Mouse (Mus musculus): ENCODE measurements around the gene Slc9a8.

Gene Slc9a8

DNA sequence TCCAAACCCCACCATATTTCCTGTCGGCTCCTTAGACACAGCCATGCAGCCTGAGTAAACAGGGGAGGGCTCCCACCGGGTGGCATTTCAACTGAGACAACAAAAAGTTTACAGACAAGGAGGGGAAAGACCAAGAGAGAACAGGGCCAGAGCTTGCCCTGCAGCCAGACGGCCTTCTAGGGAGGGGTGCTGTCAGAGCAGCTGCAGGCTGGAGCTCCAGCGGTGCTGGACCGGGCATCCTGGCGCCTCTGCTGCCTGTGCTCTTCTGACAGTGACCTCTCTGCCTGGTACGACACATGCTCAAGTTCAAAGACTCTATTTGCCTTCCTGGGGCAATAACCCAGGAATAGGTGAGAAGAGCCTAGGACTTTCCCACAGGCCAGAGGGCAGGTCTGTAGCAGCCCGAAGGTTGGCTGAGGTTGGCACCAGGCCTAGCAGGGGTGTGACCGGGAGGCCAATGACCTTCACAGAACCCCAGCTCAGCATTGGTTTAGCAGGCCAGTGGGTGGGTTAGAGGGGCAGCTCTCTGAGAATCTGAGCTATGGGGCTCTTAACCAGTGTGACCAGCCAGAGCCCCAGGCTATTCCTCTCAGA, 5.4 kb upstream of the Slc9a8 start:
- DNase-seq, result peak in 1 of 2 experiments; percentile 52

DNA sequence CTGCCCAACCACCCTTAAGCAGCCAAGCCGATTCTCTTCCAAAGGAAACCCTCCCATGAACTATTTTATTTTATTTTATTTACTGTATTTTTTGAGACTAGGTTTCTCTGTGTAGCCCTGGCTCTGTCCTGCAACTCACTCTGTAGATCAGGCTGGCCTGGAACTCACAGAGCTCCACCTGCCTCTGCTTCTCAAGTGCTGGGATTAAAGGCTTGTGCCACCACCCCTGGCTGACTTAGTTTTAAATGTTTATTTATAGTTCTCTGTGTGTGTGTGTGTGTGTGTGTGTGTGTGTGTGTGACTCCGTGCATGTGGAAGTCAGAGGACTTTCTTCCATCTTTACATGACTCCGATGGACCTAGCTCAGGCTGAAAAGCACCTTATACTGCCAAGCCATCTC, 4.5 kb upstream of the Slc9a8 start:
- DNase-seq, result no peak

DNA sequence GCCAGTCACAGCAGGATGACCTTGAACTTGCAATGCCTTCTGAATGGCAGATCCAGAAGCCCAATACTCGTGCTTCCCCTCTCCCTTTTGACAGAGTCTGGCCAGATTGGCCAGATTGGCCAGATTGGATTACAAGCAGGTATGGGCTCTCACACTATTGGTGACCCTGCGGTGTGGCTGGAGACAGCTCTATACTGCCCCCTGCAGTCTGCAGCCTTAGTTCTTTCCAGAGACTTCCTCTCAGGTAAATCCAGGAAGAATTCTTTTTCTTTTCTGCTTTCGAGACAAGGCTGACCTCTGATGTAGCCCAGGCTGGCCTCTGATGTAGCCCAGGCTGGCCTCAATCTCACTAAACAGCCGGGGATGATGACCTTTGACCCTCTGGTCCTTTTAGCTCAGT, 3.8 kb upstream of the Slc9a8 start:
- DNase-seq, result peak; percentile 86 to 88

DNA sequence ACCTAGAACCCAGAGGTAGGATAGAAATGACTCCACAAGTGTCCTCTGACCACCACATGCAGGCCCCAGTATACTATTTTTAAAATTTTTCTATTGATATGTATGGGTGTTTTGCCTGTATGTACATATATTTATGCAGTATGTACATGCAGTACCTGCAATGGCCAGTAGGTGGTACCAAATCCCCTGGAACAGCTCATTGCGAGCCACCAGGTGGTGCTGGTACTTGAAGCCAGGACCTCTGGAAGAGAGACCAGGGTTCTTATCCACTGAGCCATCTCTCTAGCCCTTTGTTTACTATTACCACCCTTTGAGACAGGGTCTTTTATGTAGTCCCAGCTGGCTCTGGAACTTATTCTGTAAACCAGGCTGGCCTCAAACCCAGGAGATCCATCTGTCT, 2.3 kb upstream of the Slc9a8 start:
- peak; percentile 81 to 84 for DNase-seq

DNA sequence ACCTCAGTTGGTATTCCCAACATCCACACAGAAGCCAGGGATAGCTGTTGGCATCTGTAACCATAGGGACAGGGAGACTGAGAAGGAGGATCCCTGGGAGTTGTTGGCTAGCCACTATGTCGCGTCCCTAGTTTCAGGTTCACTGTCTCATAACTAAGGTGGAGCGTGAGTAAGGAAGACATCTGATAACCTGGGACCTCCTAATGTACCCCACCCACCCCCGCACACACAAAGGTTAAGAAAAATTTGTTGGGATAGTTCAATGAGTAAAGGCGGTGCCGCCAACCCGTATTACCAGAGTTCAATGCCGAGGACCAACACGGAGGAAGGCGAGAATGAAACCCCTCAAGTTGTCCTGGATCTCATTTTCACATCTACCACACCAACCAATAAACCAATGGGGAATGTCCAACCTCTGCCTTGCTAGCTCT, 686 bp upstream of the Slc9a8 start:
- DNase-seq, result no peak

DNA sequence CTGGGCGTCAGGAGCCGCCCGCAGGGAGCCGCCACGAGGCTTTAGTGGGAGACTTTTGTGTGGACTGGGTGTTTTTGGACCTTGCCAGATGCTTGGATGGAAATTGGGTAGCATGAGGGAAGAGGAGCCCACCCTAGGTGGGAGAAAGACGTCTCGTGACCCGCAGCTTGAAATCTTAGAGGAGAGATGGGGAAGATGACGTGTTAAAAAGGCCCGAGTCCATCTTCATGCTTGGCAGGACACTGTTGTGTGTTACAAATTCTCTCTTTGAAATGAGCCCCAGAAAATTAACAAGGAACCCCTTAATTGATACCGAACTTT, 598 bp downstream of the Slc9a8 start:
- DNase-seq, result no peak

DNA sequence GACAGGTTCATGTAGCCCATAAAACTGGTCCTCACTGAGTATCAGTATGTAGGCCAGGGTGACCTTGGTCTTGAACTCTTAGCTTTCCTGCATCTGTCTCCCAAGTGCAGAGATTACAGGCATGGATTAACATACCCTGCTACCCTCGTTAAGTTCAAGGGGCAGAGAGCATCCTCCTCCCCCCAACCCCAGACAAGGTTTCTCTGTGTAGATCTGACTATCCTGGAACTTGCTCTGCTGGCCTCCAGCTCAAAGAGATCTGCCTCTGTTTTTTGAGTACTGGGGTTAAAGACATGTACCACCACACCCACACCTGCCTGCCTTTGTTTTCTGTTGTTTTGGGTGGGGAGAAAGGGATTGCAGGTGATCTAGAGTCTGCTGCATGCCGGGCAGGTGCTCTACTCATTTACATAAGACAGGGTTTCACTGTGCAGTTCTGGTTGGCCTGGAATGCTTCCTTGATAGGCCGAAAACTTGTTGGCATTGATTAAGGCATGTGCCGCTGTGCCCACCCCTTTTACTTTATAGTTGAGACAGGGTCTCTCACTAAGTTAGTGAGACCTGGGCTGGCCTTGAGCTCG, 1.6 kb downstream of the Slc9a8 start:
- DNase-seq, result no peak

DNA sequence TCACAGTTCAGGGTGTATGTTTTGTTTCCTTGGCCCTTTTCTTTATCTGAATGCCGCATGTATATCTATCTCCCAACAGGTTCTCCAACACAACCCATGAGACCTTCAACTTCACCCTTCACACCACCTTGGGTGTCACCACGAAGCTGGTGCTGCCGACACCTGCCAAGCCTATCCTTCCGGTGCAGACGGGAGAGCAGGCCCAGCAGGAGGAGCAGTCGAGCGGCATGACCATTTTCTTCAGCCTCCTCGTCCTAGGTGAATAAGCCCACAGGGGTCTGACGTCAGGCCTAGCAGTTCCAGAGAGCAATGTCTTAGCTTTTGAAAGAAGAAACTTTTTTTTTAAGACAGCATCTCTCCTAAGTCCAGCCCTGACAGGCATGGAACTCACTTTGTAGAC, 2.5 kb downstream of the Slc9a8 start:
- no peak for DNase-seq

DNA sequence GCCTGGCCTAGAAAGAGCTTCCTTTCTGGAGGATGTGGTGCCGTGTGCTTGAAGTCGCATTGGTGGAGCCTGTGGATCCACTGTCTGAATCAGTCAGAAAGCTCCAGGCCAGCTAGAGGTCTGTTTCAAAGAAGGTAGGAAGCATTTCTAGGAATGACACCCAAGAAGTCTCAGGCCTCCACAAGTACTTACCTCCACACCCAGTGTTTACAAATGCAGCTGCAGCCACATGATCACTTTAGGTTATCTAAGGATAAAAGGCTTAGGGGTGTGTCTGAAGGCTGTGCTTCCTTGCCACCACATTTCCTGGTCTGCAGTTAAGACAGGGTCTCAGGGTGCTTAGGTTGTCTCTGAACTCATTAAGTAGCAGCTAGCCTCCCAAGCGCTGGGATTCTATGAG, 3.0 kb downstream of the Slc9a8 start:
- DNase-seq, result no peak

DNA sequence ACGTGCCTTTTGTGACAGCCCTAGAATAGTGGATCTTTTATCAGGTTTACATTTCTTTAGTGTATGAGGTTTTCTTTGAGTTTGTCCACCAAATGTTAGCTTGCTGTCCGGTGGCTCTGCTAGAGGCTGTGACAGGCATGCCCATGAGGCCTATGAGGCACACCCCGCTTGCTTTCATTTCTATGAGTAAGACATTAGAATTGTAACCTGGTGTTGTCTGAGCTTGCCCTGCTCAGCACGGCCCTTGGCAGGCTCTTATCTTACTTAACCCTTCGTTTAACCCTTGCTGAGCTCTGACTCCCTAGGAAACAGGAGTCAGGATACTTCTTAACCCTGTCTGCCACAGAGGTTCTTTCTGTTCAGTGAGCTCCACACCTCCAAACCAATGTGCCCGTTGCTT, 3.9 kb downstream of the Slc9a8 start:
- DNase-seq, result no peak

DNA sequence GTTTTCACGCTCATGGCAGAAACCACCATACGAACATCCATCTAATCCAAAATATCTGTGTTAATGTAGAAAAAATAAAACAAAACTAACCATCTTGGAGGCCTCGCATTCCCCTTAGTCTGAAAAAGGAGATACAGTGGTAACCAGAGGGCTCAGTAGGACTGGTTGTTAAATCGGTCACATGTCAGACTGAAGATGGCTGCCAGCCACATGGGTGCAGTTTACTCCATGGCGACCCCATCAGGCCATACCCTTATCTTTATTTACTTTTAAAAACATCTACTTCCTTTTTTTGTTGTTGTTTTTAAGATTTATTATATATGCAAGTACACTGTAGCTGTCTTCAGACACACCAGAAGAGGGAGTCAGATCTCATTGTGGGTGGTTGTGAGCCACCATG, 8.1 kb downstream of the Slc9a8 start:
- DNase-seq, result no peak

DNA sequence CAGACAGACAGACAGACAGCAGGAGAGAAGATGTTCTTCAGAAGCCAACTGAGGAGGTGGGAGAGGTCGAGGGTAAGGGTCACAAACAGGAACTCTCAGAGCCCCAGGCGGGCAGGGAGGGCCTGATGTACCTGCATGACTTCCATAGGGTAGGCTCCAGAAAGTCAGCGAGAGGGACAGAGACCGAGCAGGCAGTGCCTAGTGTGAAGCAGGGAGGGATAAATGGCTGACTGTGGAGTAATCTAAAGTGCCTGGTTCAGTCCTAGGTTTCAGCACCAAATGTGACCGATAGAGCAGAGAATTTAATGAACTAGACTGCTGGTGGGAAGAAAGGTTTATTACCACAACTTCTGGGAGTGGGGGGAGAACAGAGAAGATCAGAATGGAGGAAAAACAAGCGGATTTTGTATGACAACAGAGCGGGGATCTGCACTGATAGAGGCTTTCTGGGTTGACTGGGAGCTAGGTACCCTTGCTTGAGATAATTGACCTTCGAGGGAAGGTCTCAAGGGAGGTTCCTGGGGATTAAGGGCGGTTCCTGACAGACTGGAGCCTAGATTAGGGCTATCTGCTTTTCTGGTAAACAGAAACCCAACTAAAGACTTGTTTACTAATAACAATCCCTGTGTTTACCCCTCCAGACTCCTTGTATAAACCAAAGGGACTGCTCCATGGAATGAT, 9.4 kb downstream of the Slc9a8 start:
- no peak for DNase-seq

DNA sequence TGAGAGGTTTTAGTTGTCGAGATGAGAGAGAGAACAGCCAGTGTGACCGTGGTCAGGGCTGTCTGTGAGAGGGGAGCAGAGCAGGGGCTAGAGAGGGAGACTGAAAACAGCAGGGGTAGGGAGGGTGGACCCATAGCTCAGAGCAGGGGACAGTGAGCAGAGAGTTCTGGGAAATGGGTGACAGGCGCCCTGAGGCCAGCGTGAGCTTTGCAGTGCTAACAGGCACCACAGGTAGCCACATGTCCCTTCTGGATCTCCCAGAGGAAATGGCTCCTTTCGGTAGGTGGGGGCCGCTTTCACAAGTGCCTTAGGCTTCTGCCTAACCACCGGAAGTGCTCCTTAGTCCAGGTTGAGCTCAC, 9.9 kb downstream of the Slc9a8 start:
- no peak for DNase-seq

DNA sequence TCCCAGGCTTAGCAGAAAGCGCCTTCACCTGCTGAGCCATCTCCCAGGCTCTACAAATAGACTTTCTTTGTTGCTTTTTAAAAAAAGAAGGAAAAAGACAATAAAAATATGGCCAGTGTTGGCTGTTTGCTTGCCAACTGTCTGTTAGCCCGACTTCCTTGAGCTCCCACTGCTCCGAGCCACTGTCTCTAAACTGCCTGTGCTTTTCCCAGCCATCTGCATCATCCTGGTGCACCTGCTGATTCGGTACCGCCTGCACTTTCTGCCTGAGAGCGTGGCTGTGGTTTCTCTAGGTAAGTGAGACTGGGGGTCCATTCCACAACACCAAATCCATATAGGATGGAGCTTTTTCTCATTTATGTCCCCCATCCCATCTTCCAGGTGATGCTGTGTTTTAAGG, 13.1 kb downstream of the Slc9a8 start:
- DNase-seq, result no peak

DNA sequence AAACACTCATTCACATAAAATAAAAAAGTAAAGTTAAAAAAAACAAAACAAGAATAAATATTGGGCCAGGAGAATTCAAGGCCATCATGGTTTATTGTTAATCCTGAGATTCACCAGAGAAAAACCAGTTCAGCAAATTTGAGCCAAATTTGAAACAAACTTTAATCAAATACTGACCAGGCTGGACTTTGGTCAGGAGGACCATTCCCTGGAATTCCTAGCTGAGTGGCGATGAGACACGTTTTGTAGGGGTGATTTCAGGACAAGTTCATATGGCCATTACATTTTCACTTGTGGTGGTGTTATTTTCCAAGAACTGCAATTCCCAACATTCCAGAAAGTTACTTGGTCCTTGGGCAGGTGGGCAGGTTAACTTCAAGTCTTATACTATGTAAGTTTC, 14.1 kb downstream of the Slc9a8 start:
- no peak for DNase-seq

DNA sequence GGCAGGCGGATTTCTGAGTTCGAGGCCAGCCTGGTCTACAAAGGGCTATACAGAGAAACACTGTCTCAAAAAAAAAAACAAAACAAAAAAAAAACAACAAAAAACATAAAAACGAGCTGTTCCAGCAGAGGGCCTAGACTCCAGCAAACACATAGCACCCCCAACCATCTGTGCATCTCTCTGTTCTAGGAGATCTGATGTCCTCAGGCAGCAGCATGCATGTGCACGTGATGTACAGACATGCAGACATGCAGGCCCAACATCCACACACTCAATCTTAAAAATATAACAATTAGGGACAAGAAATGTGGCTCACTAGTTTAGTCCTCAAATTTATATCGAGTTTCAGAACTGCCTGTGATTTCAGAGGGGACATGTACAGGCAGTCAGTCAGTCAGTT, 14.9 kb downstream of the Slc9a8 start:
- no peak for DNase-seq

DNA sequence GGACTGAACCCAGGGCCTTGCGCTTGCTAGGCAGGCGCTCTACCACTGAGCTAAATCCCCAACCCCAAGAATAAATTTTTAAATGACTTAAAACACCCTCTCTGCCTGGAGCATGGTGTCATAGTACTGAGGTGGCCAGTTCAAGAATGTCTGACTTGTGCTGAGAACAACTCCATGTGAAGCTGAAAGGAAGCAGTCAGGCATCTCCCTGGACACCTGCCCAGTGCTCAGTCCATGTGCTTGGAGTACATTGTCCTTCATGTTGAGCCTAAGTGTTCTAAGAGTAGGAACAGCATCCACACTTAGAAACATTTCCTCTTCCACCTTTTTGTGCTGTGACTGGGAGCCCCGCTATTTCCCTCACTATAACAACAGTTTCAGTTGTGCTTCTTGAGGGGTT, 17.9 kb downstream of the Slc9a8 start:
- DNase-seq, result peak in 1 of 2 experiments; percentile 45

DNA sequence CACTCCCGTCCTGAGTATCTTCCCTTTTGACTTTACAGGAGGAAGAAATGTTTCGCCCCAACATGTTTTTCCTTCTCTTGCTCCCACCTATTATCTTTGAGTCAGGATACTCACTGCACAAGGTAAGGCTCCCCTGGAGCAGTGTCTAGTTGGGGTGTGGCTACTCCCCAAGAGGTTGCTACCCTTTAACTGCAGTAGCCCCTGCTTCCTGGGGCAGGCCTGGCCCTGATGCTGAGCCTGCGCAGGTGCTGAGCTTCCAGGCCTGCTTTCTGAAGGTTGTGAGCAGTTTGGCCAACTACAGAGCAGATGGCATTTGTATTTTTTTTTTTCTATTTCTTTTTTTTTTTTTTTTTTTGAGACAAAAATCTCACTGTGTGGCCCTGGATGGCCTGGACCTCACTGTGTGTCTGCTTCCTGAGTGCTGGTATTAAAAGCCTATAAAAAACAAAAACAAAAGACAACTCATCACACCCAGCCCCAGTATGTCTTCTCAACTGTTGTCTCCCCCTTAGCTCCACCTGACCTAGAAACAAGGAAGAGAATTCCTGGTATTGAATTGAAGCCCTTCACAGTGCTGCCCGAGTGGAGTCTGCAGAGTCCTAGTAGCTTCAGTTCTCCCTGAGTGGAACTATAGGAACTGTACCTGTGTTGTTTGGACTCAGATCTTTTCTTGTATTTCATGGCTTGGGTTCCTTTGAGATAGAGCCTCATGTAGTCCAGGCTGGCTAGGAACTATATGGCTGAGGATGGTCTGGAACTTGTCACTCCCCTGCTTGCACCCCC, 22.1 kb downstream of the Slc9a8 start:
- DNase-seq, result no peak

DNA sequence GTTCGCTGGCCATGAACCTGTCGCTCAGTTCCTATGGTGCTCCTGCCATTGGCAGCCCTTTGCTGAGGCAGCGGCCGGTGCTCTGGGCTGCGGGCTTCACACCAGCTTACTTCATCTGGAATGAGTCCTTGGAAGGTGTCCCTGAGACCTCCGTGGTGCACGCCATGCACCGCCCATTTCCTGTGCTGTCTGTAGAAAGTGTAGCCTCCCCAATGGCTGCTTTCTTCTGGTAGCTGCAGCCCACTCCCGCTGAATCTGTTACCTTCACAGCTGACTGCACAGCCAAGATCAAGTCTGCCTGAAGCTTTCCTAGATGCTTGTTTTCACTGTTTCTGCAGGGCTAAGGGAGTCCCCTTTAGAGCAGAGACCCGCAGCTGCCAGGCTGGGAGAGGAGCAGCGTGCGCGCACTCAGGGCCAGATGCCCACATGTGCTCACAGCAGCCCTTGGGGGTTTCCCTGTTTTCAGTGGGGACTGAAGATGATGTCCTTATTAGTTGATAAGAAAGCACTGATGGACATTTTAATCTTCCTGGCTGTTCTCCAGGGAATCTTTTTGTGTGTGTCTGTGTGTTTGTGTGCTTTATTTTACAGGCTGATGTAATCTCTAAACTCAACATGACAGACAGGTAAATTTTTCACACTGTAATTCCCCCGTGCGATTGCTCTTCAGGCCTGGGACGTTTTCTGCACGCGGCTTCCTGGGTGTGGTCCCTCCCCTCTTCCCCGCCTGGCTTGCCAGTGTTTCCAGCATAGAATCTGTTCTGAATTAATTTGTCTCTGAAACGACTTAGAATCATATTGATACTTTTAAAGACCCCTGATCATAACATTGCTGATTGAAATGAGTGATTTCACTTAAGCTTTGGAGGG, 24.6 kb downstream of the Slc9a8 start:
- DNase-seq, result peak; percentile 53 to 73

DNA sequence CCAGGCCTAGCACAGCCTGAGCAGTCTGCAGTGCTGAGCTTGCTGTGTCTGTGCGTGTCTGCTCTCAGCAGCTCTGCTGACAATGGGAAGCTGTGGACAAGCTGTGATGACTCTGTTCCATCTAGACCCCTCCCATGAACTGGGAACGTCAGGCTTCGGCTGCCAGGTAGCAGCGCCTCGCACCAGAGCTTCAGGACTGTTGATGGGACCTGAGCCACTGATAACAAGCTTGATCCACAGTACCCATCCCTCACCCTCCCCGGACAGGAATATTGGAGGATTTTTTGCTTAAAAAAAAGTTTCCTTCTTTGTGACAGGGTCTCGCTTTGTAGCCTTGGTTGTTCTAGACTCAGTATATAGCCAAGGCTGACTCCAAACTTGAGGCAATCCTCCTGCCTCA, 25.7 kb downstream of the Slc9a8 start:
- DNase-seq, result no peak

DNA sequence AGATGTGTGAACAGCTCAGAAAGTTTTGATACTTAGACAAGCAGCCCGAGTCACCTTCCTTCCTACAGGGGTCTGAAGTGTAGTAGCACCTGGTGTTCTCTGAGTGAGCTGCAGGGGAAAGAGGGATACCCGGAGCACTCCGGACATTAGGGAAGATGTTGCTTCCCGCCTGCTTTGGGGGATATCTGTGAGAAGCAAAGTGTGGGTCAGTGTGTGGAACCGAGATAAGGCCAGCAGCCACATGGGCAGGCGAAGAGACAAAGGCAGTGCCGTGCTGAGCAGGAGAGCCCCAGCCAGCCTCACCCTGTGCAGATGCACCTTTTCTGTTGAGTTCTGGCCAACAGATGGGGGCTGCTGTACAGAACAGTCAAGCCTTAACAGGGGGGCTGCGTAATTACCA, 26.1 kb downstream of the Slc9a8 start:
- no peak for DNase-seq

DNA sequence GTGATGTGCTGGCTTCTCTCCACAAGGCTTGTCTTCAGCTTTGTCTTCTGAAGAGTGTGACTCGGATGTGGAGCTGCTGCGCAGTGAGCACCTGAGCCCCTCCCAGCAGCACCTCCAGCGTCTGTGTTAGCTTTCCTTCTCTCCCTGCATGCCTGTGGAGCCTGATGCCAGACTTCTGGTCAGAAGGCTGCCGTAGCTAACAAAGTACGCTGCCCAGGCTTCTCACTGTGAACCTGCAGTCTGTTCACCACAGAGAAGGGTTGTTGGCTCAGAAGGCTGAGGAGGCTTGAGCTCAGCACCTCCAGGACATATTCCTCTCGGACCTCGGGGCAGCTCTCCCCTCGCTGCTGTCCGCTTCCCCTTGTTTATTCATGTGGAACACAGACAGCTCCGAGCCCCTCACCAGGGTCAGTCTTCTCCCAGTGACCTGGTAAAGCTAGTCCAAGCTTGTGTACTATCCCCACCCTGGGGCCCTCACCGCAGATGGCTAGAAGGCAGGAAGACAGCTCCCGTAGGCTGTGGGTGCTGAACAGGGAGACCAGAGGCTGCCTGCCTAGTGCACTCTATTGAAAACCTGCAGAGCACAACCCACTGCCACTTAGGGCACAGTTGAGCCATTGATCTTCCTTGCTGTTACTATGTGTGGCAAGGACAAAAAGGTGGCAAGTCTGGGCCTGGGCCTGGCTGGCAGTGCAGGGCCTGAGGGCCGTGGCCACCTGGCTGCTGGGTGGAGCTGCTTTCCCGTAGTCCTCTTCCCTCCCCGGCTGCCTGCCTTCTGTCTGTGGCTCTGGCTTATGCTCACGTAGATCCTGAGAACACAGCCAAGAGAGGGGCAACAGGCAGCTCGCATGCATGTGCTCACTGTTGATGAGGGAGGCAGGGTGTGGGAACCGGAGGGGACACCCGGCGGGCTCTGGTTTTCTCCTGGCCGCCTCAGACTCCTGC, 28.1 kb downstream of the Slc9a8 start:
- DNase-seq, result no peak

All from kidney, postnatal 4 days (tissue).